Mouse (Mus musculus): Measurements from ENCODE around the gene Zranb3.
"Not testable (repeated sequence)": the region's sequence is repeated elsewhere in the genome, so short reads cannot be mapped to it uniquely, and the experiment has no call there.

Zranb3 gene

DNA sequence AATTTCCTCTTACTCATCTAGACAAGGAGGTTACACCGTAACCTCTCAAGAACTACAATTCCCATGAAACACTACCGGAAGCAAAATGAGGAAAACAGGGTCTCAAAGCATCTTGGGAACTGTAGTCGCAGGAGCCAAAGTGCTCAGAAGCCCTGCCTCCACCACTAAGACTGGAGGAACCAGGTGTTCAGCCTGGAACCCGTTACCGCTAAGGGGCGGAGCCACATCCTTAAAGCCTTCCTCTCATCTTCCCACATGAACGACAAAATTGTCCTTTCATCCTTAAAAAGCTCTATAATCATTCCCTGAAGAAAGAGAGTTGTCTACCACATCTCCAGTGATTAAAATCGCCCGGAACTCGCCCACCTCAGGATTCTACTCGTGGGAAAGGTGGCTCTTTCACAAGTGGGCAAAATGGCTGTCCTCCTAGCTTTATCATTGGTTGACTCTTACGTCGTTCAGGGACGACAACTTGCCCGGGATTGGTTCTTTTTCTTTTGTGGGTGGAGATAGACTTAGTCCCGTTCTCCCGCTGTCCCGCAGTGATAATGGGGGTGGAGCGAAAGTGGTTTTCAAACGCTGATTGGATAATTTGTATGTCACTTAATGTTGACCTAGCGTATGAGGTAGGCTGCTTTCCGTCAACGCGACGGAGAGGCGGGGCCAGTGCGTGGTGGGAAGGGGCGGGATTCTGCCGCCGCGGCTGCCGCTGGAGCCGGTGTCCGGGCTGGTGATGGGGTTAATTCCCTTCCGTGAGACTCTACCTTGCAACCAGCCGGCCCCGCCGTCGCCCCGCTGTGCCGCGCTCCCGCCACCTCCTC is at the start of gene Zranb3, which contains the start of gene R3hdm1:
Gene Zranb3 (minus strand): TSS at position 407 of the 821 bp plus-strand sequence.
Gene R3hdm1 (plus strand): TSS at position 661 of the 821 bp plus-strand sequence.
- DNase-seq (ENCODE audit: low spot score in 2 of 2), result peak; percentile 97 to 98

DNA sequence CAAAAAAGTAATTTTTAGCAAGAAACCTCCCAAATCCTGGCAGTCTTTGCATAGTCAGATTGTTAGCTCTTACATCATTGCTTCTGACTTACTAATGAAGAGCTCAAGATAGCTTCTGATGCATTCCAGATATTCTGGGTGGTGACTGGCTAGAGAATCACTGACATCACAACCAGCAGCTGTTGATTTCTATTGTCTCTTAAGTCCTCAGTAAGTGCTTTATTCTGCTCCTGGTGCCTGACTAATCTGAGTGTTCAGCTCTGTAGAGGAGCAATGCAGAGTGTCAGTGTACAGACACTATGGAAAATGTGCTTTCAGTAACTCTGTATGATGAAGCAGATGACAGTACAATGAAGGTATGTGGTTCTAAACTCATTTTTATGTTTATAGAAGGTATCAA is 38.9 kb upstream of the Zranb3 start:
- no peak for DNase-seq (ENCODE audit: low spot score in 2 of 2)

DNA sequence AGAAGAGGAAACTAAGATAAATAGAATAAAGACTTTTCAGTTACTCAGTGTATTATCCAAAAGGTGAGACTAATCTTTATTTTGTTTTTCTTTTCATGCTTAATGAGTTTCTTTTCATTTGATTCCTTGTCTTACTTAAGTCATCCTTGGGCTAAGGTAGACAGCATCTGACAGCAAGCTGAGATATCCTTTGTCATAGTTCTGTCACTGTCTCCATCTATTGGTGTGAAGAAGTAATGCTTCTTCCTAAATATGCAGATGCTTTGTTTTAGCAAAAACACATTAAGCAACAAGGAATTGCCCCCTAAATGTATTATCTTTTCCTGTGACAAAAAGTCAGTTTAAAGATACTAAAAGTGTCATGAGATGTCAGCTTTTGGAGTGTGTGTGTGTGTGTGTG is 38.2 kb upstream of the Zranb3 start:
- DNase-seq (ENCODE audit: low spot score in 2 of 2), result no peak

DNA sequence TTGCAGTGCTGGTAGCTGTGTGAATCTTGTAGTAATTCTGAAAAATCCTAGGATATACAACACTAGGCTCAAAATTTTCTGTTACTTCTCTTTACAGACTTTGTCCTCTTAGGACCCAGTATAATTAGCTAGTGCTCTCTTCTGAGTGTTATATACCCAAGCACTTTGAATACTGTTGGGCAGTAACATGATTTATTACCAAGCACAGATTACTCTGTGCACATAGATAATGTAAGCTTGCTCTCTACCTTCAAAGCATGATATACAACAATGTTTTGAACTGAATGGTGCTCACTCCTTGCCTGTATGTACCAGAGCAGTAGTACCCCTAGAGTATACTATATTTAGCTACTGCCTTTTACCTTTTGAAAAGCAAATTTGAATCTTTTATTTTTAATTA is 33.4 kb upstream of the Zranb3 start:
- DNase-seq (ENCODE audit: low spot score in 2 of 2), result not testable (repeated sequence)

DNA sequence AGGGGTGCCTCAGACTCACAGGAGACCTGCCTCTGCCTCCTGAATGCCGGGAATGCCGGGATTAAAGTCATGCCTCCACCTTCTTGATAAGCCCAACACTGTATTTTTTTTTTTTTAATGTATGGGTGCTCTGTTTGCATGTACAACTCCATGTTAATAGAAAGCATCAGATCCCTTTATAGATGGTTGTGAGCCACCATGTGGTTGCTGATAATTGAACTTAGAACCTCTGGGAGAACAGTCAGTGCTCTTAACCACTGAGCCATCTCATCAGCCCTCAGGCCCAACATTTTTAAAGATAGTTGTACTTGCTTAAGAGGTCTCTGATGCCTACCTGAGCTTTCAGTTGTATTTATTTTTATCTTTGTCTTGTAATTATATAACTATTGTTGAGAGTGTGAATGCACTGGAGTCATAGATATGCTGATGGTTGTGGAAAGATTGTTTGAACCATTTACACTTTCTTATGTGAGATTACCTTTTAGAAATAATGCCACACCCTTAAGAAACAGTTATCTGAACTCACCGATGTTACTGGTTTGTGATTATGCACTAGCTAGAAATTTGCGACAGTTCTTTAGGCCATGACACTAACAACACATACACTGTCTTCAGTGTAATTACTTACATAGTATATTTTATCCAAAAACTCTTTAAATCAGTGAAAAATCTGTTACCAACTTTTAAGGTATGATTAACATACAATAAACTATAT is 18.2 kb upstream of the Zranb3 start:
- DNase-seq (ENCODE audit: low spot score in 2 of 2), result no peak

DNA sequence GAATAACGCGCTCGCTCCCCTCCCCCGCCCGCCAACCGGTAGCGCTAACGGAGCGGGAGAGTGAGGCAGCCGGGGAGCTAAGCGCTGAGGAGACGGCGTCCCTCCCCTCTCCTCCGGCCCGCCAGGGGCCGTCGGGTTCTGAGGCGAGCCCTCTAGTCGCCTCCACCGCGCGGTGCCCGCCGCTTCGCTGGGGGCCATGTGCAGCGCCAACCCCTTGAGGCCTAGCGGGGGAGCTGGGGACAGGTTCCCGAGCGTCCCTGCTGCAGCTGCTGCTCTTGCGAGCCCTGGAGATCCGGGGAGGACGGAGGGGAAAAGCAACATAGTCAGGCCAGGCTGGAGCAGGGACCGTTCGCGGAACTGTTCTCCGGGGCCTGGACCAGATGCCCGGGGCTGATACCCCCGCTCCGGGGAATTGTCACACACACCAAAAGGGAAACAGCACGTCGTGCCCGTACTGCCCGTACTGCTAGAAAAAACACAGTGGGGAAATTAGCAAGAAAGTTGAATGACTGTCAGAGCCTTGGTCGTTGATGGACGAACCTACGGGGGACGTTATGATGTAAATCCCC is 757 bp upstream of the Zranb3 start:
- DNase-seq (ENCODE audit: low spot score in 2 of 2), result no peak

DNA sequence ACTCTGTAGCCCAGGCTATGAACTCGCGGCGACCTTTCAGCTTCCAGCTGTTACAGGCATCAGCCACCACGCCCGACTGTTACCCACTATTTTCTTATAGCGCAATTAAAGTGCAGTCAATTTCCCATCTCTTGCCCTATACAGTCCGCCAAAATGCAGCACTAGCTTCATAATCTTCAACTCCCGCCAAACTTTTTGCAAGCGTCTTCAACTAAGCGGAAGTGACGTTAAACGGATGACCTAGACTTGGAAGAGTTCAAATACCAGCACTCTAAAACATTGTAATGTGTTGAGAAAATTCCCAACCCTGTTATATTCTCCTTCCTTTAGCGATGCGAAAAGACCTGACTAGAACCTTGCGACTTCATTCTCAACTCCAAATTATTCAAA is 601 bp downstream of the Zranb3 start:
- peak; percentile 24 to 26 for DNase-seq (ENCODE audit: low spot score in 2 of 2)

DNA sequence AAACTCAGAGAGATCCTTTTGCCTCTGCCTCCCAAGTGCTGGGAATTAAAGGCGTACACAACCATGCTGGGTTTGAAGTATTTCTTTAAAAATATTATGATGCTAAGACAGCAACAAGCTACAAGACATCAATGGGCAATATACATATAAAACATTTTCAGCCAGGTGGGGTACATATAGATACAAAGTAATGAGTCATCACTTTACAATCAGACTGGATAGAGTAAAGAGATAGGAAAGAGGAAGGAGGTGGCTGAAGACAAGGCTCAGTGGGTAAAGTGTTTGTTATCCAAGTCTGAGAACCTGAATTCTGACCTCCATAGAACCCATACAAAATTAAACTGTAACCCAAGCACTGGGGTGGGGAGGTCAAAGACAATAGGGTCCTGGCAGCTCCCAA is 4.5 kb downstream of the Zranb3 start:
- no peak for DNase-seq (ENCODE audit: low spot score in 2 of 2)

DNA sequence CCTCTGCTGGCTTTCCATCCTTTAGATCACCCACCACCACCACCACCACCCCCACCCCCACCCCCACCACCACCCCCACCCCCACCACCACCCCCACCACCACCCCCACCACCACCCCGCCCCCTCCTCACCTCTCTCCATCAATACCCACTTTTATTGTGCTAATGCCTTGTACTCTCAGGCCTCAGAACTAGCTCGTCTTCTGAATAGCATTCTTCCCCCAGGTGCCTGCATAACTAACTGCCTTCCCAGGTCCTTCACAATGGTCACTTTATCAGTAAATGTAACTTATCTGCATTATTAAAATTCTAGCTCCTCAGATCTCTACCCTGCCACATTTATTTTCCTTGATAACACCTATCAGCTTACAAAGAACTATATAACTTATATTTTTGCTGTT is 8.2 kb downstream of the Zranb3 start:
- DNase-seq (ENCODE audit: low spot score in 2 of 2), result no peak

DNA sequence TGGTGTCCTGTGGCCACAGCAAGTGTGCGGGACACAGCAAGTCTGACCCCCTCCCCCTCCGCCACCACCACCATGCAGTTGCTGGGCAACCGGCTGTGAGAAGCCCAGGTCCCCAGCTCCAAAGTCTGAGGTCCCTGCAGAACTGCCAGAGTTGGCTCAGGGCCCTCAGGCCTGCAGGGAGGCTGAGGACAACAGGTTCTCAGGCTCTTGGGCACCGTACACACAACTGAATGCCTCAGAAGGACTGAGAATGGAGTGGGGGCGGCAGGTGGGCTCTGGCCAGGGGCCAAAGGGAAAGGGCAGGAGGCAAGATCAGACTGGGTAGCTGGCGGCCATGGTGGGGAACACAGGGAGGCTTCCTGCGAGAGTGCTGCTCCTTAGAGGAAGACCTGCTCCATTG is 20.0 kb downstream of the Zranb3 start:
- DNase-seq (ENCODE audit: low spot score in 2 of 2), result no peak

DNA sequence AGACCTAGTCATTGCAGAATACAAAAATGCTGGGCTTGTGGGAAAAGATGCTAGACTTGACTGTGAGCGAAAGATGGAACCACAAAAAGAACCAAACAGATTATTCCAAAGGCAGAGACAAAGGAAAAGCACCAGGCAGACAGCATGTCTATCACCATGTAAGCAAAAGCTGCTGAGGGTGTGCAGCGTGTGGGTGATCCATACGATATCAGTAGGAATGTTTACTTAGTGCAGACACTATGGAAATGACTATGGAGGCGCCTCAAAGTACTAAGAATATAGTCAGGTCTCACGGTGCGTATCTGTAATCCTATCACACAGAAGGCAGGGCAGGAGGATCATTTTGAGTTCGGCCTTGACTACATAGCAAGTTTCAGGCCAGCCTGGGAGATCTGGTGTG is 21.0 kb downstream of the Zranb3 start:
- DNase-seq (ENCODE audit: low spot score in 2 of 2), result no peak

DNA sequence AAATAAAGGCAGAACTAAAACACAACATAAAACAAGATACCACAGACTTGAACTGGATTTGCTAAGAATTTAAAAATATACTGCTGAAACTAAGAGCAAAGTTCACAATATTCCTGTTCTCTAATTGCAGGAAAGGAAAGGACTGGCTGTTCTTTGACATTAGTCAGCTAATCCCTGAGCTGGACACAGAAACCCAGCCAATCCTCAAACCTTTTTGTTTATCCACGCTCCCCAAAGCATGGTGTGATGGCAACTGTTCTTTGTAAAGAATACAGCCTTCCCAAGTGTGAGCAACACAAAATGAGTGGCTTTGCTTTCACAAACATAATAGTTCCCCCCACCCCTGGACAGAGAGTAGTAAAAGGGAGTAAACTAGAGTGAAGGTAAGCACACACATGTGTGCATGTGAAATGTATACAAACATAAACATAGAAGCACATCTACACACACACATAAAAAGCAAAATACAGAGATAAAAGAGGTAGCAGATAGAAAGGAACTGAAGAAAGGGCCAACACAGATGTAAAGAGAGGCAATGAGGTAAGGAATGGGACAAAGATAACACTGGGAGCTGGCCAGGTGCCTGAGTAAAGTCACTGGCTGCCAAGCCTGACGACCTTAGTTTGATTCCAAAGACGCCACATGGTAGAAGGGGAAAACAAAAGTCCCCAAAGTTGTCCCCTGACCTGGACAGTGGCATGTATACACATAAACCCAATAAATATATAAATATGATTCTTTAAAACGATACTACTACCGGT is 21.7 kb downstream of the Zranb3 start:
- no peak for DNase-seq (ENCODE audit: low spot score in 2 of 2)

DNA sequence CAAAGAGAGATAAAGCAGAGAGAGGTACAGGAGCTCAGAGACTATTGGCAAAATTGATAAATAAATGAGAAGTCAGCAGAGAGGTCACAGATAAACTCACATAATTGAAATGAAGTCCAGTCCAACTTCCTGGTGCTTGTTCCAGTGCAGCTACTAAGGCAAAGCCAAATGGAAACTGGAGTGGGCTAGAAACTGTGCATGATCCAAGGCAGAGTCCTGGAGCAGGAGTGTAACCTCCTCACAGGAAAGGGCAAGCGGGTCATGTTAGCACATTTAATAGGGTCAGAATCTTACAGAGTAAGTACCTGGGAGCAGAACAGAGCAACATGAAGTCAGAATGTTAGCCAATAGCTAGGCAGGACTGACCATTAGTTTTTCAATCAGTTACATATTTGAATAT is 24.2 kb downstream of the Zranb3 start:
- DNase-seq (ENCODE audit: low spot score in 2 of 2), result no peak

DNA sequence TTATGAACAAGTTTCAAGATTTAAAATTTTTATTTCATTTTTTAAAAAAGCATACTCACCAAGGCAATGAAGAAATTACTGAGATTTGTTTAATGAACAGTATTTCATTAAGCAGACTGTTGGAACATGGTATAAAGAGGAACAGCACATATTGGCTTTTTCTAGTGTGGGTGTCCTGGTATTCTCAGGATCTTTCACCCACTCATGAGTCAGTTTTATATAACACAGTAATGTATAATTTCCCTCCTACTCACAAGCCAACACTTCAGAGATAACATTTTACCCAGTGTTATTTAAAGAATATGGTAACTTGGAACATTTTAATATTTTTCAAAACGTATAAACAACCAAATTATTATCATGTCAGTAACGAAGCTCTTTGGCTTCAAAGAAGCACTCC is 25.1 kb downstream of the Zranb3 start:
- no peak for DNase-seq (ENCODE audit: low spot score in 2 of 2)

DNA sequence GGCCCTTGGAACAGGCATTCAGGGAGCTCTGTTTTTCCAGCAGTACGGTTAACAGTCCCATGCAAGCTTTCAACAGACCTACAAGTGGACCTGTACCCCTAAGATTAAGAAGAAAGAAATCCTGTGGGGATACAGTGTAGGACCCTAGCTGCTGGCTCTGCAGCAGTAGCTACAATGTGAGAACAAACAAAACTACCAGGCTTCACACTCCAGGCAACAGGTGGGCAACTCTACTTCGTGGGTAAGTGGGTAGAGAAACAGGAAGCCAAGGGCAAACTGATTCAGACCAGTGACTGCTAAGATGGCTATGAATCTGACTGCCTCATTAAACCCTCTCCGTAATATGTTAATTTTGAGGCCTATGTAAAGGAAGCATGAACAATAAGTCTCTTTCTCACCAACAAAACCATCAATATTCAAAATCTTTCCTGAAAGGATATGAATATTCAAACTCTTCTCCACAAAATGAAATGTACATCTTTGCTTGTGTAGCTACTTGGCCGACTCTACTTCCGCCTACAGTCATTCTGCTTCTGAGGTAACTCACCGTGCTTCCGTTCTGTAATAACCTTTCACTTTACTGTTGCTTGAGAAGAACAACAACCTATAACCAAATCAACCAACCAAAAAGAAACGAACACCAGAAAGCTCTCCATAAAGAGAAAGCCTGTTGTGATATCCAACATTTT is 25.9 kb downstream of the Zranb3 start:
- DNase-seq (ENCODE audit: low spot score in 2 of 2), result no peak

DNA sequence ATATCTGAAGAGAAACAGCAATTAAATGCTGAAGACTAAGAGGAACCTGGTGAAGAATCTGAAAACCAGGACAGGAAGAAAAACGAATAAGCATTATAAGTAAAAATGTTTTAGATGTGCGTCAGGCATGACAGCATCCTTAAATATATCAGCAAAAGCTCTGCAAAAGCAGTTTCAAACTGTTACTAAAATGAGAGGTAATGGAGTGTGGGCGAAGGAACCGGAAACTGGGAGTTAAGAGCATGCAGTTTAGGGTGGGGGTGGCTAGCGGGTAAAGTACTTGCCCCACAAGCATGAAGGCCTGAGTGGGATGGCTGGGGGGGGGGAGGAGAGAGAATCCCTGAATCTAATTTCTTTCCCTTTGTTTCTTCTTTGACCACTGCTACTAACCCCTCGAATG is 29.8 kb downstream of the Zranb3 start:
- DNase-seq (ENCODE audit: low spot score in 2 of 2), result no peak

DNA sequence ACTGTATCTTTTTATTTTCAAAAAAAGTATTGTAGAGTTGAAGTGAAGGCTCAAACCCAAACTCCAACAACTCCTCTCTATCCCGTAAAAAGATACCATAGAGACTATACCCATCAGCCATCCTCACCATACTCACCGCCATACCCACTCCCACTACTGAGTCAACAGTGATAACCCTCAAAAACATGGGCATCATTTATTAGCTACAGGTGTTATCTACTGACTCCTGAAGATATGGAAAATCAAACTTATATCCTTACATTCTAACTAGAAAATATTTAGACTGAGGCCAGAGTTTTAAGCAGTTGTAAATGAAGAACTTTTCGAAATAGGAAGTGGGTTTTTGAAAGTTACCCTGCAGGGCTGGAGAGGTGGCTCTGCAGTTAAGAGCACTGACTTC is 32.8 kb downstream of the Zranb3 start:
- no peak for DNase-seq (ENCODE audit: low spot score in 2 of 2)

DNA sequence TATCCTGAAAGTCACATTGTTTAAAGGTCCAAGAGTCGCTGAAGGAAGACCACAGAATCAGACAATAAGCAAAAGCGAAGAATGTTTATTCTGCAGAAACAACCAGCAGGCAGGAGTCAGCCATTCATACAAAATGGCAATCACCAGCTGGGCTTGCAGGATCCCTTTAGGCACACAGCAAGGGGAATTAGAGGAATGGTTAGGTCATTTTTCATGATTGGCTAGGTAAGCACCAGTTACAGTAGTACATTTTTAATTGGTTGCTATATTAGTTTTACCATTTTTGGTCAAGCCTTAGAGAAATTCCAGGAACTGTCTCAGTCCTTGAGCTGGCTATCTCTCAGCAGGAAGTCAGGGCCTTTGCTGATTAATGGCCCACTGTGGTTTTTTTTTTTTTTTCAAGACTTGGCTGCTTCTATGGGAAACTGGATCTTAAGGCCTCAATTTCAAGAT is 33.9 kb downstream of the Zranb3 start:
- DNase-seq (ENCODE audit: low spot score in 2 of 2), result no peak

DNA sequence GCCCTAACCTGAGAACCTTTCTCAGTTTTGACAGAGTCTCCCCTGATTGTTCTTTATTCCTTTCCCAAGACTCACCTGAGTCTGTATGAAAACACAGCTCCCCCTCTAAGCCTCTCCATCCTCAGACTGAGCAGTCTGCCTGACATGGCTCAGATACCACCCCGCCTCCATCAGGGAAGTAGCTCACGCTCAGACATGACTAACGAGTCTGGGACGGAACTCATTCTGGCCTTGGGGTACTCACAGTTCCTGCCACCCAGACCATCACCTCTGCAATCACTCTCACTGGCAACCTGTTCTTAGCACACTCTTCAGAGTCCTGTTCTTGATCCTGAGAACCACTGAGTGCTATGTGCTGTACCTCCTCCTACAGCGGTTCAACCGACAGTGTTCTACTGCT is 38.1 kb downstream of the Zranb3 start:
- DNase-seq (ENCODE audit: low spot score in 2 of 2), result no peak

DNA sequence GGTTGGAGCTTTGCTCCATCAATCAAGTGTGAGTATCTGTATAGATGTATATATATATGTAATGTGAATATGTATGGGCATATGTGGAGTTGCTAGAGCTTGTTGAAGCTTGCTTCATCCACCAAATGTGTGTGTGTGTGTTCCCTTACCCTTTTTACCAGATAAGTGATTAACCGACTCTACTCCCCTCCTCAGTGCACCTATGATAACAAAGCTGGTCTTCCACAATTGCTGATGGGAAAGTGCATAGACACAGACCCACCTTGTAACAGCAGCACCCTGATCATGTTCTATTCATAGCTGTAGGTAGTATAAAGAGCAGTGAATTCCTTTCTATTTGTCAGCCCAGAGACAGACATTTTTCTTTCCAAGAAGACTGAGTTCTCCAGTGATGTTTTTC is 40.7 kb downstream of the Zranb3 start:
- no peak for DNase-seq (ENCODE audit: low spot score in 2 of 2)

DNA sequence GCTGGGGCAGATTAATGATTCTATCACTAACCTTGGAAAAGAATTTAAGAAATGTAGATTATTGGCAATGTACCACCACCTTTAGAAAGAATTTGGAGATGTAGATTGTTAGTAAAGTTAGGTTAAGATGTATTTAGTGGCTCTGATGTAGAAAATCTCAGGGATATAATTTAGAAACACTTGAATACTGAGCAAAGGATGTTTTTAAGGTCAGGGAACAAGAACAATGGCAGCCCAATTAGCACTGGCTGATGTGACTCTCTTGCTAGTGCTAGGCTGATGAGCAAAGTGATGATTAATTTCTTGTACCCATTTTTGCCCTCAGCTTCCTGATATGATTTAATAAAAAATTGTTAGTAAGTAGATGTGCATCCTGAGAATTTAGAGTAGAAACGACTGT is 41.4 kb downstream of the Zranb3 start:
- no peak for DNase-seq (ENCODE audit: low spot score in 2 of 2)

Measured in frontal cortex, postnatal 14 days (tissue).